Mouse (Mus musculus) neural tube, embryonic 15.5 days (tissue): Measurements from ENCODE around the gene Hmgcr. TPM values are rescaled to one million over a fixed set of nuclear protein-coding genes. Genes with fewer than 3 reads are reported as not detected.

Experiments
- ATAC-seq: fragments of 200-750 bp; cut with Nextera tagmentation; 2 replicates; pipeline ENCODE4 v1.8.0; 2017; ENCODE audit warnings: mild to moderate bottlenecking, moderate TSS enrichment, moderate library complexity; ENCODE audit not compliant: low FRiP score
- H3K27ac ChIP-seq: fragments of 300-500 bp; sonication (generic); replicated peaks from 2 replicates; pipeline ENCODE4 v1.5.1; 2015; ENCODE audit warnings: mild to moderate bottlenecking, inconsistent platforms
- H3K27me3 ChIP-seq: fragments of 300-500 bp; sonication (generic); replicated peaks from 2 replicates; pipeline ENCODE4 v1.6.1; 2015; ENCODE audit warnings: inconsistent platforms
- H3K36me3 ChIP-seq: fragments of 300-500 bp; sonication (generic); 2 replicates; pipeline ENCODE4 v1.6.1; 2015; ENCODE audit warnings: inconsistent platforms
- H3K4me1 ChIP-seq: fragments of 300-500 bp; sonication (generic); 2 replicates; pipeline ENCODE4 v1.6.1; 2015; ENCODE audit warnings: inconsistent platforms
- H3K4me2 ChIP-seq: fragments of 300-500 bp; sonication (generic); 2 replicates; pipeline ENCODE4 v1.6.1; 2015; ENCODE audit warnings: inconsistent platforms, mild to moderate bottlenecking, moderate library complexity
- H3K4me3 ChIP-seq: fragments of 300-500 bp; sonication (generic); replicated peaks from 2 replicates; pipeline ENCODE4 v1.5.1; 2015; ENCODE audit warnings: mild to moderate bottlenecking, inconsistent platforms
- H3K9ac ChIP-seq: fragments of 300-500 bp; sonication (generic); replicated peaks from 2 replicates; pipeline ENCODE4 v1.6.1; 2015; ENCODE audit warnings: mild to moderate bottlenecking, inconsistent platforms
- H3K9me3 ChIP-seq: fragments of 300-500 bp; sonication (generic); replicated peaks from 2 replicates; pipeline ENCODE4 v1.6.1; 2016; ENCODE audit warnings: inconsistent platforms
- WGBS: fragments of 180-500 bp; shearing (Covaris S2); methylation state at CpG from one replicate; pipeline ENCODE4 v1.1.7; 2015; ENCODE audit warnings: mixed read lengths; 5-methylcytosine and 5-hydroxymethylcytosine counted together
- polyA plus RNA-seq: library from polyadenylated mRNA; unstranded; fragments of >200 nt; fragmentation: Nextera tagmentation; extraction: Ambion mirVana; gene quantifications from 2 replicates; pipeline ENCODE4 v1.2.1, GENCODE M21; 2015

The Hmgcr gene
- polyA plus RNA-seq, result 136 and 156 TPM in 2 replicates

- no peaks in the 10 kb centered on the region for H3K27me3 ChIP-seq
- ATAC-seq, result peak; percentile 100
- H3K4me3 ChIP-seq, result peak within 1 kb of the TSS; percentile 70
- H3K36me3 ChIP-seq, result 0 out of 2 replicates have a peak, but pooled peaks cover 5% of the 10 kb centered on the region
- peak within 1 kb of the TSS; percentile 94 for H3K9ac ChIP-seq
- peak within 1 kb of the TSS; percentile 72 for H3K4me2 ChIP-seq
- H3K27ac ChIP-seq, result peak within 1 kb of the TSS; percentile 97
- H3K9me3 ChIP-seq, result no peaks in the 10 kb centered on the region
- under 1% methylated on average over 70 of the region's 70 CpGs for WGBS
- peaks cover 39% of the 10 kb centered on the region for H3K4me1 ChIP-seq
Measured at GRCm38 (mm10) chr13:96670406-96671077, at the start of gene Hmgcr. TSS of gene Hmgcr (minus strand) at chr13:96670936.

- Histone ChIP-seq H3K9me3 (no peaks in the 10 kb centered on the region), H3K27ac (no peak overlapping the region), H3K36me3 (no peaks in the 10 kb centered on the region), H3K9ac (no peak overlapping the region), H3K4me1 (no peaks in the 10 kb centered on the region), H3K4me2 (no peak overlapping the region), H3K4me3 (no peak overlapping the region), H3K27me3 (no peaks in the 10 kb centered on the region)
- ATAC-seq, result no peak
- 87% methylated on average over 2 of the region's 2 CpGs for WGBS
Measured at GRCm38 (mm10) chr13:96720003-96720402, 49.3 kb upstream of the Hmgcr start.

GRCm38 (mm10) chr13:96717821-96718220, 47.1 kb upstream of the Hmgcr start:
- Histone ChIP-seq H3K9ac (no peak overlapping the region), H3K4me2 (no peak overlapping the region), H3K9me3 (no peaks in the 10 kb centered on the region), H3K4me3 (no peak overlapping the region), H3K27me3 (no peaks in the 10 kb centered on the region), H3K36me3 (no peaks in the 10 kb centered on the region), H3K4me1 (no peaks in the 10 kb centered on the region), H3K27ac (no peak overlapping the region)
- 80% methylated on average over 1 of the region's 1 CpGs for WGBS
- ATAC-seq, result no peak

- H3K36me3 ChIP-seq, result no peaks in the 10 kb centered on the region
- no peaks in the 10 kb centered on the region for H3K9me3 ChIP-seq
- no peak overlapping the region for H3K4me2 ChIP-seq
- WGBS, result 92% methylated on average over 2 of the region's 2 CpGs
- no peak overlapping the region for H3K4me3 ChIP-seq
- ATAC-seq, result no peak
- H3K9ac ChIP-seq, result no peak overlapping the region
- H3K4me1 ChIP-seq, result no peaks in the 10 kb centered on the region
- no peak overlapping the region for H3K27ac ChIP-seq
- no peaks in the 10 kb centered on the region for H3K27me3 ChIP-seq
Measured at GRCm38 (mm10) chr13:96716311-96716710, 45.6 kb upstream of the Hmgcr start.

- Histone ChIP-seq H3K4me3 (no peak overlapping the region), H3K9me3 (no peaks in the 10 kb centered on the region), H3K27me3 (no peaks in the 10 kb centered on the region), H3K36me3 (no peaks in the 10 kb centered on the region), H3K27ac (no peak overlapping the region), H3K4me2 (no peak overlapping the region), H3K4me1 (no peaks in the 10 kb centered on the region), H3K9ac (no peak overlapping the region)
- ATAC-seq, result no peak
- 86% methylated on average over 8 of the region's 8 CpGs for WGBS
Measured at GRCm38 (mm10) chr13:96709269-96710233, 38.8 kb upstream of the Hmgcr start.

- no peaks in the 10 kb centered on the region for H3K36me3 ChIP-seq
- H3K4me1 ChIP-seq, result no peaks in the 10 kb centered on the region
- ATAC-seq, result no peak
- WGBS, result 78% methylated on average over 9 of the region's 9 CpGs
- H3K9me3 ChIP-seq, result no peaks in the 10 kb centered on the region
- no peak overlapping the region for H3K4me3 ChIP-seq
- no peaks in the 10 kb centered on the region for H3K27me3 ChIP-seq
- H3K4me2 ChIP-seq, result no peak overlapping the region
- no peak overlapping the region for H3K27ac ChIP-seq
- H3K9ac ChIP-seq, result no peak overlapping the region
Measured at GRCm38 (mm10) chr13:96702567-96703278, 32.0 kb upstream of the Hmgcr start.

- Histone ChIP-seq H3K27me3 (no peaks in the 10 kb centered on the region), H3K4me3 (no peak overlapping the region), H3K9ac (no peak overlapping the region), H3K4me2 (no peak overlapping the region), H3K9me3 (no peaks in the 10 kb centered on the region), H3K27ac (no peak overlapping the region), H3K36me3 (no peaks in the 10 kb centered on the region), H3K4me1 (no peaks in the 10 kb centered on the region)
- ATAC-seq, result no peak
- WGBS, result 83% methylated on average over 8 of the region's 8 CpGs
Measured at GRCm38 (mm10) chr13:96697805-96698586, 27.3 kb upstream of the Hmgcr start.

- H3K9me3 ChIP-seq, result no peaks in the 10 kb centered on the region
- no peak overlapping the region for H3K4me3 ChIP-seq
- H3K27ac ChIP-seq, result no peak overlapping the region
- 93% methylated on average over 2 of the region's 2 CpGs for WGBS
- no peaks in the 10 kb centered on the region for H3K36me3 ChIP-seq
- H3K9ac ChIP-seq, result no peak overlapping the region
- no peak overlapping the region for H3K4me2 ChIP-seq
- no peaks in the 10 kb centered on the region for H3K27me3 ChIP-seq
- no peak for ATAC-seq
- no peaks in the 10 kb centered on the region for H3K4me1 ChIP-seq
Measured at GRCm38 (mm10) chr13:96695428-96695827, 24.7 kb upstream of the Hmgcr start.

- H3K9me3 ChIP-seq, result no peaks in the 10 kb centered on the region
- H3K4me3 ChIP-seq, result no peak overlapping the region
- ATAC-seq, result no peak
- no peaks in the 10 kb centered on the region for H3K27me3 ChIP-seq
- H3K4me2 ChIP-seq, result no peak overlapping the region
- no peaks in the 10 kb centered on the region for H3K4me1 ChIP-seq
- H3K27ac ChIP-seq, result no peak overlapping the region
- 95% methylated on average over 5 of the region's 5 CpGs for WGBS
- H3K9ac ChIP-seq, result no peak overlapping the region
- H3K36me3 ChIP-seq, result no peaks in the 10 kb centered on the region
Measured at GRCm38 (mm10) chr13:96689901-96690300, 19.2 kb upstream of the Hmgcr start.

GRCm38 (mm10) chr13:96687261-96687660, 16.5 kb upstream of the Hmgcr start:
- H3K4me2 ChIP-seq, result no peak overlapping the region
- no peaks in the 10 kb centered on the region for H3K4me1 ChIP-seq
- H3K27me3 ChIP-seq, result no peaks in the 10 kb centered on the region
- H3K27ac ChIP-seq, result no peak overlapping the region
- no peaks in the 10 kb centered on the region for H3K36me3 ChIP-seq
- no peak overlapping the region for H3K4me3 ChIP-seq
- H3K9ac ChIP-seq, result no peak overlapping the region
- ATAC-seq, result no peak
- 94% methylated on average over 9 of the region's 9 CpGs for WGBS
- H3K9me3 ChIP-seq, result no peaks in the 10 kb centered on the region

- no peaks in the 10 kb centered on the region for H3K4me1 ChIP-seq
- H3K27me3 ChIP-seq, result no peaks in the 10 kb centered on the region
- no peak overlapping the region for H3K27ac ChIP-seq
- no peaks in the 10 kb centered on the region for H3K36me3 ChIP-seq
- H3K9ac ChIP-seq, result no peak overlapping the region
- H3K9me3 ChIP-seq, result no peaks in the 10 kb centered on the region
- ATAC-seq, result no peak
- no peak overlapping the region for H3K4me3 ChIP-seq
- no peak overlapping the region for H3K4me2 ChIP-seq
- 91% methylated on average over 5 of the region's 5 CpGs for WGBS
Measured at GRCm38 (mm10) chr13:96684779-96685178, 14.0 kb upstream of the Hmgcr start.
